Mouse (Mus musculus) kidney, postnatal 10 days (tissue): ENCODE measurements around the gene Lmf1.

ENCODE experiments used
- DNase-seq: peaks from one replicate; pipeline ENCODE4 v3.0.0; 2021; ENCODE audit warnings: mixed read lengths

The Lmf1 gene

DNA sequence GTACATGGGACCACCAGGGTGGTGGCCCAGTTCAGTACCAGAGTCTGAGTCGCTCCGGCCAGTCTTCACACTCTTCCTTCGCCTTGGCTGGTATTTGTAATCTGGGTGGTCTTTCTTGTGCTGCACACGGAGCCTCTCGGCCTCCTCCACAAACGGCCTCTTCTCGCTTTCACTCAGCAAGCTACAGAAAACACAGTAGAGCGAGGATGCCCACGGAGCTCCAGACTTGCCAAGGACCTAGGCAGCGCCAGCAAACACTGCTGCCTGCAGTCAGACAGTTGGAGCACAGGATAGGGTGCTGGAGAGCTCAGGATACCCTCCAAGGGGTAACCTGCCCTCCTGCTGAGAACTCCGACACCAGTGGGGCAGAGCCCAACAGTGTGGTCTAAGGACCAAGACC lies 10.0 kb upstream of the Lmf1 start:
- DNase-seq: no peak

DNA sequence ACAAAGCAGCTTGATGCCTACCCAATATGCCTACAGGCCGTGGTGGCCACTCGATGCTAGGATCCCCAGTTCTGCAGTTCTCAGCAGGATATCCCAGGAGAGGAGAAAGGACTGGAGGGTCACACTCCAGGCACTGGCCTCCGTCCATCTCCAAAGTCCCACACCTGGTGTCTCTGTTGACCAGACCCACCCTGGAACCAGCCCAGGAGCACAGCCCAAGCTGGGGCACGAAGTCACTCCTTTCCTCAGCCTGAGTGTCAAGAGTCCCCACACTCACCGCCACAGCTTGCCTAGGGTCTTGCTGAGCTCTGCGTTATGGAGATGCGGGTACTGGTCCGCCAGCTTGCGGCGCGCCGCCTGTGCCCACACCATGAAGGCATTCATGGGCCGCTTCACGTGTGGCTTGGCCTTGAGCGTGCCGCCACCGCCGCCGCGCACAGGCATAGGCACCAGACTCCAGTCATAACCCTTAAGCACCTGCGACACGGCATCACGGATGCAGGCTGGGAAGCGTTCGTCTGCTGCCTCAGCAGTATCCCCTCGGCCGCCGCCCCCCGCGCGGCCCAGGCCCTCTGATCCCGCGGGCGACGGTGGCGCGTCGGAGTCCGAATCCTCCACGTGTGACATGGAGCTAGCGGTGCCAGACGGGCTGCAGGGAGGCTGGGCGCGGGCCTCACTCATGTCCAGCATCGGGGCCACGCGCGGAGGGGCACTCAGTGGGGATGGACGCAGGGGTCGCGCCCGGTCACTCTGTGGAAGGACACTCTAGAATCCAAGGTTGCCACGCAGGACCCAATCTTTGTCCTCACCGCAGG lies 8.8 kb upstream of the Lmf1 start:
- no peak for DNase-seq

DNA sequence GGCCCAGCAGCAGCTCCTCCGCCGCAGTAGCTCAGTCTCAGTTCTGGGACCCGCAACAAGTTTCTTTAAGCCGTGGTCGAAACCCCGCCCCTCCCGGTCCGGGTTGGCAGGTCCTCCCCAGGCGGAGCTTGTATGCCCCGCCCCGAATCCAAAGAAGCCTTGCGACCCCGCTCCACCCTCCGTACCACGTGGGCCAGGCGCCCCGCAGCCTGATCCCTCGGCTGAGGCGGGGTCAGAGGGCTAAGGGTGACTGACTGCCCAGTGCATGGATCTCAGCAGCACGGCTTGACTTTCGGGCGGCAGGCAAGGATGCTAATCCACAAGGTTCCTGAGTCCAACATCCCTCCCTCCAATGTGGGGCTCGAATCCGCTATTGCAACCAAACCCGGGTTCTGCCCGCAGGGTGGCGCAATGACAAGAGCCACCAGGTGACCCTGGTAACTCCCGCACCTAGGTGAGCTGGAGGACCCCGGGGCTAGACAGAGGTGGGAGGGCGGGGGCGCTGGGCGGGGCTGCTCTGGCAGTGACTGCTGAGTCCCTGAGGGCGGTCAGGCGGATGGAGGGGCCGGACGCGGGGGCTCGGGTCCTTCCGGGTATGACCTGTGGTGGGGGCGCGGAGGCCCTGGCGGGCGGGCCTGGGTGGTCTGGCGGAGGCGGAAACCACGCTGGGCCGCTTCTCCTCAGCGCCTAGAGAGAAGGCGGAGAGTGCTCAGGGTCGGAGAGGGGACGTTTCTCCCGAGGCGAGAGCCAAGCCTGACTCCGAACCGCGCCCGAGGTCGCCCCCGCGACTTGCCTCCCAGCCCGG lies 8.0 kb upstream of the Lmf1 start, which contains the start of gene Sox8:
TSS of gene Sox8 (minus strand) at position 39 of the 805 bp plus-strand sequence.
- DNase-seq: peak; percentile 91

DNA sequence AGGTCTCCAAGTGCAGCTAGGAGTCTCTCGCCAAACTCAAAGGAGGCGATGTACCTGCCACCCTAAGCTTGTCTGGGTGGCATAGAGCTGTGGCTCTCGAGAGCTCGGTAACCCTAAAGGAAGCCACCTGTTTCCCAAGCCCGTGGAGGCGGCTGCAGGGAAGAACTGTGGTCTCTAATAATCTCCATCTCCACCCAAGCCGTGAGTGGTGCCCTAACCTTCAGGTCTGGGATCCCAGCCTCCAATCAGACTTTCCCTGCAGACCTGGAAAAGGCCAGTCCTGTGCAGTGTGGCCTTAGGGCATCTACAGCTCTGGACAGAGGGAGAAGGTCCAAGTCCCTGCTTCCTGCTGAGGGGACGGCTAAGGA lies 7.4 kb upstream of the Lmf1 start:
- no peak for DNase-seq

DNA sequence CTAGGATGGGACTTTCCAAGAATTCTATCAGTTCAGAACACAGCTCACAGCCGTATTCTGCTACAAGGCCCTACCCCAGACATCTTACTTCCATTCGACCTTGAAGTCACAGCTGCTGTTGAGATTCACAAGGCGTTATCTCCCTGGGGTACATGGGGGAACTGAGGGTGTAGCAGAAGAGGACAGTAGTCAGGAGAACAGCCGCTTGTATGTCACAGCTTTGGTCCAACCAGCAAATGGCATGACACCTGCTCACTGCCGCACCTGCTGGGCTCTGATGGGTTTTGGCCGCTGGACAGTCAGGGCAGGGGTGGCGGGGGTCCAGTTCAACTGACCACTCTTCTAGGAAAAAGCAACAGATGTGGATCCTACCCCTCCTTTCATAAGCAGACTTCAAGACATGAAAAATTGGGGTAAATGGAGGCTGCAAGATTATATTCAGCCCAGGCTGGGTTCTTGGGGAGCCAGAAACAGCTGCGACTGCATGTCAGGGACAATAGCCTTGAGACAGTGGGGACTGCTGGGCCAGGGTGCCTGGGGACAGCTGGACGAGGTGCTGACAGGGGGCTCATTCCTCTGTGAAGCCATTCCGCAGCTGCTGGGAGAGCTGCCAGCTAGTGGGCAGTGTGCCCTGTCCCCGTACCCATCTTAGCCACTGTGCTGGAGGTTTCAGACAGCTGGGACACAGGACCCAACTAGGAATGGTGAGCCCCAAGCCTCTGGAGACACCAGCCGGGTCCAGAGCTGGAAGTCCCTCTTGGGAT lies 3.5 kb upstream of the Lmf1 start:
- no peak for DNase-seq

DNA sequence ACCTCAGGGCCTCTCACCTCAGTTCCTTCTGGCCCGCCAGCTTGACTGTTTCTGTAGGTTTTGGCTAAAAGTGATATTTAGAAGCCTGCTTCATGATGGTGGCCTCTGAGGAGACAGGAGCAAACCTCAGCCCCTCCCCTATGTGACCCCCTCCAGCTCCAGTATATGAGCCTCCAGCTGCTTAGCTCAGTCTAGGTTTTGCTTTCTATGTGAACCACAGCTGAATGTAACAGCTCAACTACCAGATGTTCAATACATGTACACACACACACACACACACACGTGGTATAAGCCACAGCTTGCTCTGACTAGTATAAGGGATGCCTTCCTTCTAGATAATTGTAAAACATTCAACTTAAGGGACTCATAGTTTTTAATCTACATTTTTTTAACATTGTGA lies 2.9 kb upstream of the Lmf1 start:
- DNase-seq: no peak

DNA sequence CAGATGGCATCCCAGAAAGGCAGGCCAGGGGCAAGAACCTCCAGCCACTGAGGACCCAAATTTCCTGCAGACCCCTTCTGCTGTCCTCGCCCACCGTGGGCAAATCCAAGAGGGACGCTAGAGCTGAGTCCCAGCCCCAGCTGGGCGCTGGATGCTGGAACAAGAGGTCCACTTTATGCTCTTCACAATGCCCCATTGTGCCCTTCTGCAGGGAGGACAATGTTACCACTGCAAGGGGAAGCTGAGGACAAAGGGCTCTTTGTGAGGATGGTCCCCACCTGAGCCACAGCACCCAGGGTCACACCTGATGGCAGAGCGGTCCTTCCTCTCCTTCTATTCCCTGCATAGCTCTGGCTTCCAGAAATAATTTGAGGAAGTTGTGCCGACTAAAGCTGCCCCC lies 1.6 kb upstream of the Lmf1 start:
- no peak for DNase-seq

DNA sequence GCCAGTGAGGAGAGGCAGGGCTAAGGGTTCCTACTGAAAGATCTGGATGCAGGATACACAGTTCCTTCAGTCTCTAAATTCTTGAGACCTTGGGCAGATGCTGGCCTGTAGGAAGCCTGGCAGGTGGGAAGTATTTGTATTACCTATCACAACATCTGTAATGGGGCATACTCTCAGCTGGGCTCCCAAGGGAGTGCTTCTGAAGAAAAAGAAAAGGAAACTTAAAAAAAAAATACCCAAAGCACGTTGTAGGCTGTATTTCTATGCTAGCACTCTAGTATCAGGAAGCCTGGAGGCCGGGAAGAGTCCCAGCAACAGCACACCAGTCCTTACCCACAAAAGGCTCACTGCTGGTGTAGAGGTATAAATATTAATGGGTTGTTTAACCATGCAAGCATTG lies 1.2 kb upstream of the Lmf1 start:
- DNase-seq: no peak

DNA sequence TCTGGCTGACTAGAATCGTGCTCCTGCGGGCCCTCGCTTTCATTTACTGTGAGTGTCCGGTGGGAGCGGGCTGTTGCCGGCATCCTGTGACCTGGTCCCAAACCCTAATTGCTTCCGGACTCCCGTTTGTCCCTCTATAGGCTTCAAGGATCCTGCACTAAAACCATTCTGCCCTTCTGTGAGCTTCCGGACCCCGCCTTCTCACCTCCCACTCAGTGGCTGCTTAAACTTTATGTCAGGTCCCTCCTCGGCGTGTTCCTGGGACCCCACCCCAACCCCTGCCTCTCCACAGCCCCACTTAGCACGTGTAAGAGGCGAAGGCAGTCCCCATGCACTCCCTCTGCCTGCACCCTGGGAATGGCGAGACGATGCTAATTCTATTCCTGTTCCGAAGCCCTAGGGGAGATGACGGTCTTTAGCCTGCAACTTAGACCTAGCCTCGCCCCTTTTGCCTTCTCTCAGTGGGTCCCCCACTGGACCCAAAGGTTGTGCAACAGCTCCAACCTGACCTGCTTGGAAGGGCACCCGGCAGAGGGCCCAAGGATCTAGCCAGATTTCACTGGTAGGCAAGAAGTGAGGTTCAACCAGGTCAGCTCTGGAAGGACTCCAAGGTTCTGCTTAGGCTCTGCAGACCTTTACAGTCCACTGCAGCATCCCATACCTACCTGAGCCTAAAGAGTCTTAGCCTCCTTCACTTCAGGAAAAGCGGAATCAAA lies 605 bp downstream of the Lmf1 start:
- no peak for DNase-seq

DNA sequence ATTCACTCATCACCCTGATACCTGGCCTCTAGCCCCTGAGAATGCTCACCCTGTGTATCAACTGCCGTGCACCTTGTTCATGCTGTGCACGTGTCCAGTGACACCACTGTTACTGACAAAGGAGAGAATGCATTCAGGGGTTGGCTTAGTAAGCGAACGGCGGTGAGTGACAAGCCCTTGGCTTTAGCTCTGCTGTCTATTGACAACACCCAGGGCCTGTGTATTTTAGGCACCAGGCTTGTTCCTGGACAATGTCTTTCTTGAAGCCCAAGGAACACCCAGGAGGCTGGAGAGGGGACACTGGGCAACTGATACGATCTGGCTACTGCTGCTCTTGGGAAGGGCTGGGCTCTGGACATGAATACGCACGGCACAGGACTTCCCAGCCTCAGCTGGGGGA lies 3.2 kb downstream of the Lmf1 start:
- no peak for DNase-seq

DNA sequence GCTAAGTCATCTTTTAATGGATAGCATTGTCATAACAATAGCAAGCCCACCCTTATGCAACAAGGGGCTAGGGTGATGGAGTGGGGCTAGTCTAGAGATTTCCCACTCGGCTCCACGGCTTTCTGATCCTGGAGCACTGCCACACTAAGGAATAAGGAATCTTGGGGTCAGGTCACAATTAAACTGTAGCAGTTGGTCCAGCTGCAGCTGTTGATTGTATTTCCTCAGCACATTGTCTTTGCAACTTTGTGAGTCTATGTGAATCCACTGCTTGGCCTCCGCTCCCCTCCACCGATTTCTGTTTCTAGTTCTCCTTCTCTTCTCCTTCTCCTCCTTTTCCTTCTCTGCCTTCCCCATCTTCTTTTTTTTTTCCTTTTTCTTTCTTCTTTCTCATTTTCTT lies 4.2 kb downstream of the Lmf1 start:
- DNase-seq: peak; percentile 28

DNA sequence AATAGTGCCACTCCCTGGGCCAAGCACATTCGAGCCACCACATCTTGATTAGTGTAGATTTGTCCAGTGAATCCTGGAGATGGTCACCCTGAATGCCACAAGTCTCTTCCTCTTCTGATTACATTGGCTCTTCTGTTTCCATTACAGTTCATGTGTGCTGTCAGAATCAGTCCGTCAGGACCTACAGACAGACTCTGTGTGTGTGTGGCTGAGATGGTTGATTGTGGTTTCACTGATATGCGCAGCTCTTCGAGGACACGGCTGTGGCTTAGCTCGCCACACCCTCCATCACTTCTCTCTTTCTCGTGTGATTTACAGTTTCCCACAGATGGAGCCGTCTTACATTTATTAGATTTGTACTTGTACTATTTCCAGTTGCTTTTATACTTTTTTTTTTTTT lies 5.0 kb downstream of the Lmf1 start:
- DNase-seq: no peak

DNA sequence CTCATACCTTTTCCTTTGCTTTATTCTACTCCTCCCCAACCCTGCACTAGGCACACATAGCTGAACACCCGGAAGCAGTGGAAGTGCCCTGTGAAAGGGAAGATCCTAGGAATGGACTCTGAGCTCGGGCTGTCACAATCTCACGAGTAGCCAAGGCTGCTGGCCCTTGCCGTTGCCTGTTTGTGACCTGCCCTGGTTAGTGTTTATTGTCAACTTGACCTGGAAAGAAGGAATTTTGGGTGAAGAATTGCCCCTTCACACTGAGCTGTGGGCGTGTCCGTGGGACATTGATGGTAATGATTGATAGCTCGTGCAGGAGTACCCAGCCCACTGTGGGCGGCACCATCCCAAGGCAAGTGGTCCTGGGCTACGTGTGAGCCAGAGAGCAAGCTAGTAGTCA lies 5.8 kb downstream of the Lmf1 start:
- DNase-seq: no peak

DNA sequence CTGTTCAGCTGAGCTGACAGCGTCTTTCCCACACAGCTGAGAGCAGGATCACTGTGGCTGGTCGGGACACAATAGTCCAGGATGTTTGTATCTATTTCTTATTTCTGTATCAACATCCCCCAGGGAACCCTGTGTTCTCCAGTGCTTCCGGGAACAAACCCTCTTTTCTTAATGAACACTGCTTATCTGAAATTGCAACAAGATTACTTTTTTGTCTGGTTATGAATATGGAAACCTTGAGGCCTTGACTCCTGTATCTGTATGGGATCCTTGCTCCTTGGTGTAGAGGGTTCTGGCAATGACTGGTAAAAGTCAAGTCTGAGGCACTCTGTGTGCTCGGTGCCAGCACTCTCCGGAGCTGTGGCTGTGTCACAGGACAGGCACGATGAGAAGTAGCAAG lies 11.2 kb downstream of the Lmf1 start:
- no peak for DNase-seq

DNA sequence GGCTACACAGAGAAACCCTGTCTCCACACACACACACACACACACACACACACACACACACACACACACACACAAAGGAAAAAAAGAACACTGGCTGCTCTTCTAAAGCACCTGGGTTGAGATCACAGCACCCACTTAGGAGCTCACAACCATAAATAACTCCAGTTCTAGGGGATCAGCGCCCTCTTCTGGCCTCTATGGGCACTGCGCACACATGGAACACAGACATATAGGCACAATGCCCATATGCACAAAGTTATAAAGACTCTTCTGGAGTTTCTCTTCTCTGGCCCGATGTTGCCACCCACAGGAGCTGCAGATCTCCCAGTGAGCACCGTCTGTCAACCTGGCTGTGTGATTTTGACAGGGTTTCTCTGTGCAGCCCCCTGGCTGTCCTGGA lies 12.1 kb downstream of the Lmf1 start:
- DNase-seq: no peak

DNA sequence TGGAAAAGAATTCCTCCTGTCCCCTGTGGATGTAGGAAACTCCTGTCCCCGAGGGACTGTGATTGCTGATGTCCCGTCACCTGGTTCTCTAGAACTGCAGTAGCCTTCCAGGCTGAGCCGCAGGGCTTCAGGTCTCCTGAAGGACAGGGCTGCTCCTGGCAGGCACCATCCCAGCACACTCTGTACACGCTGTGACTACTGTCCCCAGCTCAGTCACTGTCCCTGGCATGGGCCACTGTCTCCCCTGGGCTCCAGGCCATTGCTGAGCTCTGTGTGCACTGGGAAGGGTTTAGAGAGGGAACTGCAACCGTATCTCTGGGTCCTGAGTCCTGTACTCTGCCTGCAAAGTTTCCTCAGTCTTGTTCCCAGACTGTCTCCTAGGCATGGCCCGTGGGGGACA lies 13.5 kb downstream of the Lmf1 start:
- no peak for DNase-seq

DNA sequence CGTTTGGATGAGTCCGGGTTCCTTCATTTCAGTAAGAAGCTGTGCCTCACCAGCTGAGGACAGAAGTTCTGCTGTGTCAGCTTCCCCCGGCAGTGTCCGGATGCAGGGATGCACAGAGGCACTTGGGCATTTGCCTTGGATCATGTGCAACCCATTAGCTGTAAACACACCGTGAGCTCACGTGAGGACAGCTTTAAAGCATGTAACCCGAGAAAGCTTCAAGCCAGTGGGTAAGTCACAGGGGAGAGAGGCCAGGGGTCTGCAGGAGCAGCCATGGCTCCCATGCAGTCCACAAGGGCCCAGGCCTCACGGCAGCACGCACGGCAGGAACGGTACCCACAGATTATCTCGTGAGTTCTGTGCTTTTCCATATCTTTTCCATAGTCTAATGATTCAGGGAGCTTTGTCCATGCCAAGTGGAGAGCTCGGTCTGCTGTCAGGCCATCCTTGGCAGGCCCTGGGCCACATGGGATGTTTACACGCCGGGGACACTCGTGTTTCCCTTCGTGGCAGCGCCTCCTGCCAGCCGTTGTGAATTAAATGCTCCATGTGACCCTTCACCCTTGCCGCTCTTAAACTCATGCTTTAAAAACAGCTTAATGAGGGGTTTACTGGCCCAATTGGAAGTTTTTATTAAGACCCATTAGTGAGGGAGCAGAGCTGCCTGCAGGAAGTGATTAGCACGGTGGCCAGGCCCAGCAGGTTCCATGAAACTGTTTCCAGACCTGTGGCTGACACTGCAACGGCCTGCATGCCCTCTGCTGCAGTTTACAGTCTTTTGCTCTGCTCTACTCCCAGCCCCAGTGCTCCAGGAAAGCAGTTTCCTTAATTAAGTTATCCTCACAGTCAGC lies 14.8 kb downstream of the Lmf1 start:
- DNase-seq: peak; percentile 42

DNA sequence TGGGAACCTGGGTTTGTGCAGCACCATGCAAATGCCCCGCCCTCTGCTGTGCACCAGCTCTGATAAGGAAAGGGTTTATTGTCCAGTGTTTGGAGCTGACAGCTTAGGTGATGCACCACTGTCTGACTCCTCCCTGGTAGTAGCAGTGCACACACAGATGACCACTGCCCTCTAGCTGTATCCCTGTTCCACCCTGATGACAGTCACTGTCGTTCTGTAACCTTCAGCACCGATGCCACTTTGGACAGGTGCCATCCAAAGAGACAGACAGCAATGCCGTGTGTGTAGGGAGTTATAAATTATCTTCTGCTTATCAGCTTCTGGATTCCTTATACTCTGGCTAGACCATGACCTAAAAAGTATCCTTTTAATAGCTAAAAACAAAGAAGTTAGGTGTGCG lies 16.6 kb downstream of the Lmf1 start:
- no peak for DNase-seq

DNA sequence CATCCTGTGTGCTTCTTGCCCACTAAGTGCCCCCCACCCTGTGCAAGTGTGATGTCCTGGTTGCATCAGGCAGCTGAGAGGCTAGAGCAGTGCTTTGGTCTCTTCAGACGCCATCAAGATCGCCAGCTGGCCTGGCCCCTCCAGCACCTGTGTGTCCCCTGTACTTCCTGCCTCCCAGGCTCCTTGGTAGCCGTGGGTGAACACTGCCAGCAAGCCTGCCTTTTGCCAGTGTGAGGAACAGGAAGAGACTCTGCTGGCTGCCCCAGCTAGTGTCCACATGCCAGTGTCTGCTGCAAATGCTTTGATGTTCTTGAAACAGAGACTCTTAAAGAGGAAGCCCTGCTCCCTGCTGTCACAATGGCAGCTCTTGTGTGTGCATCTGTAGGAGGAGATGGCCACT lies 18.7 kb downstream of the Lmf1 start:
- DNase-seq: no peak

DNA sequence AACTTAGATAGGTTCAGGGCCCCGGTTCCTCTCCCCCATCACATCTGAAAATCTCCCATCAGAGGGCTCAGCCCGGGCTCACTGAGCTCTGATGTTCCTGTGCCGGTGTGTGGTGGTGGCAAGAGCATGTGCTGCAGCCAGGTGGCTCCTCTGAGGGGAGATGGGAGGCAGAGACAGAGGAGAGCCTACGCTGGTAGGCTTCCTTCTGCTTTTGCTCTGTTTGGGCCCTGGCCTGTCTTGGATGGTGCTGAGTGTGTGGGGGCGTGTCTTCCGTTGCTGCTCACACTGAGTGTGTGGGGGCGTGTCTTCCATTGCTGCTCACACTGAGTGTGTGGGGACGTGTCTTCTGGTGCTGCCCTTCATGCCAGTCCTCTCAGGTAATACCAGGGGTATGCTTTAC lies 23.5 kb downstream of the Lmf1 start:
- DNase-seq: no peak

DNA sequence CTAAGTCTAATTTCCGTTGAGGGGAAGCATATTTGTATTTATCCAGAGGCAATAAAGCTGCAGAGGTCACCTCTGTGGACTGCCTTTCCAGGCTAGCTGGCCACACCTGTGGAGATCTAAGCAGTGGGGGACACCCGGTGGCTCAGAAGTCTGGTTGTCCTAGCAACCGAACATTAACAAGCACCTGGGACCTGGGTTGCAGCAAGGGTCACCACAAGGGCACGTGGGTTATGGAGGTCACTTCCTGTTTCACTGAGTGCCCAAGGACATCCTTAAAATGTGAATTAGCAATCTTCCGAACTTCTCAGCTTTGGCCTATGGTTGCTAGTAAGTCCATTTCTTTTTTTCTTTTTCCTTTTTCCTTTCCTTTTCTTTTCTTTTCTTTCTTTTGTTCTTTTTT lies 25.3 kb downstream of the Lmf1 start:
- DNase-seq: no peak
